Mouse (Mus musculus) hindbrain, embryonic 13.5 days (tissue): Measurements from ENCODE around the gene Zfp987. TPM values are rescaled to one million over a fixed set of nuclear protein-coding genes. Genes with fewer than 3 reads are reported as not detected.
A peak's percentile ranks its signal among the peaks of the same experiment; 100 is the strongest.
"Not testable (repeated sequence)": the region's sequence is repeated elsewhere in the genome, so short reads cannot be mapped to it uniquely, and the experiment has no call there.

Source experiments
- ATAC-seq: fragments of 200-750 bp; cut with Nextera tagmentation; 2 replicates; pipeline ENCODE4 v1.8.0; 2017; ENCODE audit warnings: moderate TSS enrichment; ENCODE audit not compliant: low FRiP score
- H3K27ac ChIP-seq: fragments of 300-500 bp; sonication (generic); 2 replicates; pipeline ENCODE4 v1.5.1; 2015; ENCODE audit warnings: inconsistent platforms, mild to moderate bottlenecking, moderate library complexity
- H3K27me3 ChIP-seq: fragments of 300-500 bp; sonication (generic); 2 replicates; pipeline ENCODE4 v1.6.1; 2015; ENCODE audit warnings: mild to moderate bottlenecking, inconsistent platforms
- H3K36me3 ChIP-seq: fragments of 300-500 bp; sonication (generic); 2 replicates; pipeline ENCODE4 v1.6.1; 2015; ENCODE audit warnings: mild to moderate bottlenecking, inconsistent platforms
- H3K4me1 ChIP-seq: fragments of 300-500 bp; sonication (generic); replicated peaks from 2 replicates; pipeline ENCODE4 v1.6.1; 2015; ENCODE audit warnings: inconsistent platforms
- H3K4me2 ChIP-seq: fragments of 300-500 bp; sonication (generic); 2 replicates; pipeline ENCODE4 v1.6.1; 2015; ENCODE audit warnings: inconsistent platforms, mild to moderate bottlenecking, moderate library complexity
- H3K4me3 ChIP-seq: fragments of 300-500 bp; sonication (generic); 2 replicates; pipeline ENCODE4 v1.5.1; 2015; ENCODE audit warnings: mild to moderate bottlenecking, inconsistent platforms
- H3K9ac ChIP-seq: fragments of 300-500 bp; sonication (generic); 2 replicates; pipeline ENCODE4 v1.6.1; 2015; ENCODE audit warnings: mild to moderate bottlenecking, inconsistent platforms
- H3K9me3 ChIP-seq: fragments of 300-500 bp; sonication (generic); 2 replicates; pipeline ENCODE4 v1.6.1; 2016; ENCODE audit warnings: inconsistent platforms
- WGBS: fragments of 180-500 bp; shearing (Covaris S2); methylation state at CpG from one replicate; pipeline ENCODE4 v1.1.7; 2015; 5-methylcytosine and 5-hydroxymethylcytosine counted together
- polyA plus RNA-seq: library from polyadenylated mRNA; unstranded; fragments of >200 nt; fragmentation: Nextera tagmentation; extraction: Ambion mirVana; gene quantifications from 2 replicates; pipeline ENCODE4 v1.2.1, GENCODE M21; 2015

The Zfp987 gene
- polyA plus RNA-seq, 1 experiment from 2014 or later = 0.08 TPM

- 22% methylated on average over 55 of the region's 55 CpGs for WGBS
- not testable (repeated sequence) for H3K27me3 ChIP-seq
Observed at GRCm38 (mm10) chr4:146067594-146067993, 29.5 kb upstream of the Zfp987 start.

DNA sequence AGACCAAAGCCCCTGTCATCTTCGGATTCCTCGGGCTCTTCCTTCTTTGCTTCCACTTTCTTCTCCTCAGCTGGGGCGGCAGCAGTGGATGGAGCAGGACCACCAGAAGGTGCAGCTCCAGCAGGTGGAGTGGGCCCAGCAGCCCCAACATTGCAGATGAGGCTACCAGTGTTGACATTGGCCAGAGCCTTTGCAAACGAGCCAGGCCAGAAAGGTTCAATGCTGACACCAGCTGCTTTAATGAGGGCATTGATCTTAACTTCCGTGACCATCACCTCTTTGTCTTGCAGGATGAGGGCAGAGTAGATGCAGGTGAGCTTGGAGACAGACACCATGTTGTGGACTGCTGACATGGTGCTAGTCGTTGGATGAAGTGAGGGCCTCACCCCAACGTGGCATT is 23.8 kb upstream of the Zfp987 start:
- not testable (repeated sequence) for H3K27ac ChIP-seq, H3K9ac ChIP-seq, H3K4me3 ChIP-seq, H3K27me3 ChIP-seq, H3K4me2 ChIP-seq, H3K9me3 ChIP-seq, ATAC-seq, H3K36me3 ChIP-seq, H3K4me1 ChIP-seq
- WGBS = 87% methylated on average over 7 of the region's 7 CpGs

More at GRCm38 (mm10) chr4:146067594-146067993, 29.5 kb upstream of the Zfp987 start:
- peak overlapping the region; percentile 43 for H3K4me2 ChIP-seq
- peak overlapping the region; percentile 29 for H3K4me3 ChIP-seq
- not testable (repeated sequence) for ATAC-seq, H3K27ac ChIP-seq, H3K9ac ChIP-seq, H3K36me3 ChIP-seq, H3K4me1 ChIP-seq
- H3K9me3 ChIP-seq = peaks cover 30% of the 10 kb centered on the region

DNA sequence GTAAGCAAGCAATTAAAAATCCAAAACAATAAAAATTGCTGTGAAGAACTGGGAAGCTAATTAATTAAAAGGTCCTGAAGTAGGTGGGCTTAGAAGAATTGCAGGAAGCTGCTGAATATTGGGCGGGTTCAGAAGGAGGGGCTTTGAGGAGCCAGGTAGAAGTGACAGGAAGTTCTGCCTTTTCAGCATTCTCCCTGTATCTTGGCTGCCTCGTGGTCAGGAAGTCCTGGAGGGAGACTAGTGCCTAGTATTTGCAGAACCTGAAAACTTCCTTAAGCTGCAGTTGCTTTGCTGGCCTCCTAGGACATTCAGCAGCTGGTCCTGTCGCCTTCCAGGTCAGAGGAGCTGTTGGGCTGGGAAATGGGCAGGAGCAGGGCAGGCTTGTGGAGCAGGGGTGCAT is 4.3 kb downstream of the Zfp987 start:
- H3K36me3 ChIP-seq, H3K4me1 ChIP-seq, H3K27ac ChIP-seq, ATAC-seq, H3K4me2 ChIP-seq, H3K27me3 ChIP-seq, H3K9me3 ChIP-seq, H3K9ac ChIP-seq, H3K4me3 ChIP-seq: not testable (repeated sequence)
- 46% methylated on average over 3 of the region's 3 CpGs for WGBS

DNA sequence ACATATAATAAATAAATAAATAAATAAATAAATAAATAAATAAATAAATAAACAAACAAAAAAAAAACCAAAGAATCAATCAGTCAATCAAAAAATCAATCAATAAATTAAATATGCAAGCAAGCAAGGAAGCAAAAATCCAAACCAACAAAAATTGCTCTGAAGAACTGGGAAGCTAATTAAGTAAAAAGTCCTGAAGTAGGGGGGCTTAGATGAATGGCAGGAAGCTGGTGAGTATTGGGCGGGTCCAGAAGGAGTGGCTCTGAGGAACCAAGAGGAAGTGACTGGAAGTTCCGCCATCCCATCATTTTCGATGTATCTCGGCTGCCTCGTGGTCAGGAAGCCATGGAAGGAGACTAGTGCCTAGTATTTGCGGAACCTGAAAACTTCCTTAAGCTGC is 59.4 kb downstream of the Zfp987 start, which contains the start of gene Zfp600:
TSS of gene Zfp600 (plus strand) at position 301 of the 400 bp plus-strand sequence.
- ATAC-seq, H3K4me3 ChIP-seq, H3K27me3 ChIP-seq, H3K4me2 ChIP-seq, H3K4me1 ChIP-seq, H3K27ac ChIP-seq, H3K9ac ChIP-seq, H3K36me3 ChIP-seq, H3K9me3 ChIP-seq: not testable (repeated sequence)
- no CpG with 5 or more reads among the region's 6 CpGs for WGBS

- WGBS = 89% methylated on average over 4 of the region's 4 CpGs
- not testable (repeated sequence) for H3K4me3 ChIP-seq, H3K4me1 ChIP-seq, H3K9ac ChIP-seq, H3K27ac ChIP-seq, ATAC-seq, H3K4me2 ChIP-seq, H3K36me3 ChIP-seq, H3K27me3 ChIP-seq
- H3K9me3 ChIP-seq = peaks cover 11% of the 10 kb centered on the region
Observed at GRCm38 (mm10) chr4:146162893-146163292, 65.8 kb downstream of the Zfp987 start.

DNA sequence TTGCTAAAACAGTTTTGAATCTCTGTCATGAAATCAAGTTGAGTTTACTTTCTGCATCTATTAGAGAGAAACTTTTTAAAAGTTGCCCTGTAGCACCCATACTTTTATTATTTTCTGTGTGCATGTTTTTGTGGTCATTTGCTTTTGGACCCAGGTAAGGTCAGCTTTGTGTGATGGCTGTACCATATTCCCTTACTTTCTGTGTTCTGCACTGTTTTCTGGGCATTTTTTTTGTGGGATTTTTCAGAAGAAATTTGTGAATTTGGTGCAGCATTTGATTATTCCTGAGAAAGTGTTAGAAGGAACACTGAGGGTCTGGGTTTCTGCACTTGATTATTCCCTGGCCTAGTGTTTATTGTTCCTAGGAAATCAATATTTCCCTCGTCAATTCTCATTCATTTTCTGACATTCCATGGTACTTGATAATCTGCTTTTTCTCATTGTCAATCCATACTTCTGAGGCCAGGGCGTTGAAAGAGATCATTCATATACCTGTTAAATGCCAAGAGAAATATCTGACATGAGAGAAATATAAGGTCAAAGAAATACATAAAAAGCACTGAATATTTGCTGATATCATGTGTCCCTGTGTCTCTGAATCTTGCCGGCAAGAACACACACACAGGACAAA is 70.2 kb downstream of the Zfp987 start:
- WGBS = 77% methylated on average over 3 of the region's 3 CpGs
- not testable (repeated sequence) for H3K4me2 ChIP-seq, H3K36me3 ChIP-seq, H3K27ac ChIP-seq, H3K4me3 ChIP-seq, H3K4me1 ChIP-seq, H3K9ac ChIP-seq, H3K27me3 ChIP-seq
- peak; percentile 51; the same call in 1 of the 2 replicates for ATAC-seq
- peaks cover 20% of the 10 kb centered on the region for H3K9me3 ChIP-seq

DNA sequence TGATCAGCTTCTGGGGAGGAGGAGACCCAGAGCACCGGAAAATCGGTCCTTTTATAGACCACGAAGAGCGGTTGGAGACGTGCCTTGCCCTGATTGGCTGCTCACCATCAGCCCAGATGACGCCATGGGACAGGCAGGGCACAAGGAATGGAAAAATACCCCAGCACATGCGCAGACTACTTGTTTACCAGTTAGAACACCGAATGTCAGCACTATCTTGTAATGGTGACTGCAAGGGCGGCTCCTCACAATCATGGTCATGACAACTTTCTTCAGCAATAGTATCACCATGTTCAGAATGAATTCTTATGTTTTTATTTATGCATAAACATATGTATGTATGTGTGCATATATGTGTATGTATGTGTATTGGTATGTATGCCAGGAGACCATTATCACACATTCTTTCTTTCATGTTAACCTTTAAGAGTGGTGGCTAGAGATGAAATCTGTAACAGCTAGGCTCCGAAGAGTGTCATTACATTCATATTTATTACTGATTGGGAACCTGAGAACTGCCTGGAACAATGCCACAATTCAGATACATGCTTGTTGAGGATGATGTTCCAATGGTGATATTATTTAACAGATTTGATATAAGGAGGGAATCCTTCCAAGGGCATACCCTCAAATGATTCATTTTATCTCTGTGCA is 70.9 kb downstream of the Zfp987 start:
- peaks cover 20% of the 10 kb centered on the region for H3K9me3 ChIP-seq
- not testable (repeated sequence) for H3K27me3 ChIP-seq, H3K4me1 ChIP-seq, H3K36me3 ChIP-seq, H3K4me2 ChIP-seq, H3K27ac ChIP-seq, H3K9ac ChIP-seq, H3K4me3 ChIP-seq
- ATAC-seq = peak; percentile 74
- WGBS = 82% methylated on average over 10 of the region's 10 CpGs

GRCm38 (mm10) chr4:146168730-146169215 is 71.7 kb downstream of the Zfp987 start:
- H3K9me3 ChIP-seq = peaks cover 27% of the 10 kb centered on the region
- not testable (repeated sequence) for H3K36me3 ChIP-seq, H3K4me1 ChIP-seq, H3K27me3 ChIP-seq, H3K27ac ChIP-seq, H3K4me2 ChIP-seq, H3K9ac ChIP-seq, H3K4me3 ChIP-seq
- WGBS = no CpG with 5 or more reads among the region's 2 CpGs
- ATAC-seq = peak; percentile 73

DNA sequence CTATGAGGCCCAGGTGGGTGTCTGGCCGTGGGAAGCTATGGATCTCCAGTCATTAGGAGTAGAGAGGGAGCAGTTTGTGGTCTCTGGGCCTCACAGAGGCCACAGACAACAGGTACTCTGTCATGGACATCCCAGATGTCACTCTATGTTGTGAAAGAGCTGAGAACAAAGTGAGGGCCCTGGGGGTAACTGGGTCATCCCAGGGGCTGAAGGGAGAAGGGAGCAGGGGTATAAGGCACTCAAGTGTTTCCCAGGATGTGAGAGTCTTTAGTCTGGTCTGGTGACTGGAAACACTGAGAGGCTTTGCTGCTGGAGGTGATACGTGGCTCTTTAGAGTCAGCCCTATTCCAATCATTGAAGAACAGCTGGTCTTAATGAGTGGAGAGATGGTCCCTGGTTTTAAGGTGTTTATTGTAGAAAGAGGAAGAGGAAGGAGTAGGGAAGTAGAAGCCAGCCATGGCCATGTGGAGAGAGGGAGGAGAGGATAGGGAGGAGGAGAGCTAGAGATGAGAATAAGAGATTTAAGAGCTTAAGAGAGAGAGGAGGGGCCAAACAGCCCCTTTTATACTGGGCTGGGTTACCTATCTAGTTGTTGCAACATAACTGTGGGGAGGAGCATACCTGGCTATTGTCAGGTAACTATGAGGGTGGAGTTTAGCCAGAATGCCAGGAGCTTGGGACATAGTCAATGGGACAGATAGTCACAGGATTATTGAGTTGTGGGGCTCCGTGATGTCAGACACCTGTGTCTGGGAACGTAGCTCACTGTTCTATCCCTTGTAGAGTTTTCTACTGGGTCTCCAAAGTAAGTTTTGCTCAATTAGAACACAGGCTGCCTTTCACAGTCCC is 76.5 kb downstream of the Zfp987 start:
- not testable (repeated sequence) for H3K4me1 ChIP-seq

More for the DNA sequence above, 76.5 kb downstream of the Zfp987 start:
- WGBS = 70% methylated on average over 4 of the region's 4 CpGs
- not testable (repeated sequence) for H3K27me3 ChIP-seq, H3K36me3 ChIP-seq, H3K9ac ChIP-seq, H3K4me3 ChIP-seq, H3K27ac ChIP-seq, H3K4me2 ChIP-seq
- peaks cover 19% of the 10 kb centered on the region for H3K9me3 ChIP-seq
- ATAC-seq = peak; percentile 78

Other genes with a start within 250 kb of the Zfp987 start
- not detected in 2 replicates for gene Zfp986, start 228.5 kb upstream of the Zfp987 start, polyA plus RNA-seq
- not detected in 2 replicates for gene Zfp600, start 59.5 kb downstream of the Zfp987 start, polyA plus RNA-seq